Mouse (Mus musculus) left cerebral cortex, adult 8-10 months (tissue): ENCODE measurements at regions not wholly inside any gene's neighbourhood (a gene's known extent, or its start where the extent isn't known, plus 50 kb on each side); places are given as distances from the start of the nearest gene placed in this dataset.

Source experiments
- DNase-seq, 2 experiments: peaks; one replicate each; pipeline ENCODE4 v3.0.0; 2022; ENCODE audit warnings: low spot score in 2 of 2

GRCm38 (mm10) chr8:116379851-116380250 lies 124.9 kb upstream of the Dynlrb2 start:
- DNase-seq: no peak

GRCm38 (mm10) chr8:116375758-116376157 lies 129.0 kb upstream of the Dynlrb2 start:
- DNase-seq: no peak

GRCm38 (mm10) chr8:116373063-116373462 lies 131.7 kb upstream of the Dynlrb2 start:
- DNase-seq: no peak

GRCm38 (mm10) chr8:116372574-116372973 lies 132.2 kb upstream of the Dynlrb2 start:
- DNase-seq: peak in 1 of 2 experiments; percentile 61

- no peak for DNase-seq
Observed at GRCm38 (mm10) chr8:116372056-116372455, 132.7 kb upstream of the Dynlrb2 start.

- no peak for DNase-seq
Observed at GRCm38 (mm10) chr8:116367491-116367890, 137.3 kb upstream of the Dynlrb2 start.

GRCm38 (mm10) chr8:116366706-116367105 lies 138.1 kb upstream of the Dynlrb2 start:
- DNase-seq: no peak

GRCm38 (mm10) chr8:116364751-116365150 lies 140.0 kb upstream of the Dynlrb2 start:
- DNase-seq: no peak

- no peak for DNase-seq
Observed at GRCm38 (mm10) chr8:116364172-116364571, 140.6 kb upstream of the Dynlrb2 start.

GRCm38 (mm10) chr8:116362351-116362750 lies 142.4 kb upstream of the Dynlrb2 start:
- DNase-seq: no peak

- DNase-seq: no peak
Observed at GRCm38 (mm10) chr8:116359761-116360160, 145.0 kb upstream of the Dynlrb2 start.

- DNase-seq: no peak
Observed at GRCm38 (mm10) chr8:116354756-116355155, 150.0 kb upstream of the Dynlrb2 start.

GRCm38 (mm10) chr8:116353911-116354310 lies 150.9 kb upstream of the Dynlrb2 start:
- no peak for DNase-seq

GRCm38 (mm10) chr8:116352635-116353034 lies 152.1 kb upstream of the Dynlrb2 start:
- DNase-seq: no peak

- DNase-seq: no peak
Observed at GRCm38 (mm10) chr8:116348971-116349370, 155.8 kb upstream of the Dynlrb2 start.

GRCm38 (mm10) chr8:116346990-116347389 lies 157.8 kb upstream of the Dynlrb2 start:
- DNase-seq: no peak

- no peak for DNase-seq
Observed at GRCm38 (mm10) chr8:116344590-116345222, 160.1 kb upstream of the Dynlrb2 start.

- DNase-seq: no peak
Observed at GRCm38 (mm10) chr8:116343534-116343933, 161.2 kb upstream of the Dynlrb2 start.

- DNase-seq: no peak
Observed at GRCm38 (mm10) chr8:116334772-116335171, 170.0 kb upstream of the Dynlrb2 start.

GRCm38 (mm10) chr8:116334101-116334500 lies 170.7 kb upstream of the Dynlrb2 start:
- DNase-seq: no peak

GRCm38 (mm10) chr8:116320014-116320680 lies 184.6 kb upstream of the Dynlrb2 start:
- DNase-seq: no peak

GRCm38 (mm10) chr8:116315410-116315809 lies 189.4 kb upstream of the Dynlrb2 start:
- no peak for DNase-seq

- no peak for DNase-seq
Observed at GRCm38 (mm10) chr8:116314429-116315092, 190.2 kb upstream of the Dynlrb2 start.
